Comparison of ENCODE assay signal across 12 mouse cellular contexts in genomic region chr11:80323255-80323654, GRCm38 (mm10). TPM values are rescaled to one million over a fixed set of nuclear protein-coding genes. Genes with fewer than 3 reads are reported as not detected.
DNase-seq lines count a peak whose midpoint lies in the region; ATAC-seq and TF ChIP-seq lines count a peak whose summit lies in the region.
"Had no signal": no experiment of that assay in that cellular context is flagged by ENCODE, and none has a peak within 500 bp of the region (broad histone marks: within the 10 kb centered on the region; RNA-seq: fewer than 3 reads in every experiment).

No protein-coding gene starts in this region.

- H3K4me1 ChIP-seq in liver, postnatal 0 days (ENCODE audit: insufficient read depth), result no peaks in the 10 kb centered on the region
- no peaks in the 10 kb centered on the region for H3K4me1 ChIP-seq in kidney, embryonic 16.5 days (ENCODE audit: insufficient read depth, low read length)
- H3K4me1 ChIP-seq: kidney, embryonic 15.5 days had no signal

- H3K36me3 ChIP-seq in liver, postnatal 0 days (replicated peaks; ENCODE audit: insufficient read depth, low read length), result no peaks in the 10 kb centered on the region
- H3K36me3 ChIP-seq in kidney, embryonic 16.5 days (ENCODE audit: insufficient read depth, low read length), result no peaks in the 10 kb centered on the region
- H3K36me3 ChIP-seq: kidney, embryonic 15.5 days had no signal

- H3K9me3 ChIP-seq in liver, postnatal 0 days (ENCODE audit: low read length), result no peaks in the 10 kb centered on the region
- H3K9me3 ChIP-seq in kidney, embryonic 16.5 days (ENCODE audit: low read length), result no peaks in the 10 kb centered on the region
- H3K9me3 ChIP-seq: kidney, embryonic 15.5 days had no signal

- no peak overlapping the region for H3K9ac ChIP-seq in liver, postnatal 0 days (replicated peaks)
- no peak overlapping the region for H3K9ac ChIP-seq in kidney, embryonic 16.5 days (replicated peaks; ENCODE audit: low read length)
- H3K9ac ChIP-seq: kidney, embryonic 15.5 days had no signal

- no peak overlapping the region for H3K4me2 ChIP-seq in liver, postnatal 0 days (ENCODE audit: low read depth, low read length)
- no peak overlapping the region for H3K4me2 ChIP-seq in kidney, embryonic 16.5 days (replicated peaks; ENCODE audit: low read depth, low read length)
- H3K4me2 ChIP-seq: kidney, embryonic 15.5 days had no signal

- 40% methylated on average over 13 of the region's 13 CpGs for WGBS in liver, postnatal 0 days (ENCODE audit: insufficient replicate concordance)
- 48% methylated on average over 13 of the region's 13 CpGs for WGBS in kidney, embryonic 16.5 days

- no peak for TF ChIP-seq CTCF in liver, postnatal 0 days (IDR thresholded peaks at IDR 0.05; ENCODE audit: low read depth)

- no peak overlapping the region for H3K4me3 ChIP-seq in liver, postnatal 0 days (ENCODE audit: low read depth, low read length)
- H3K4me3 ChIP-seq in kidney, embryonic 16.5 days (ENCODE audit: low read length), result no peak overlapping the region
- H3K4me3 ChIP-seq: kidney, embryonic 15.5 days had no signal

- no peak overlapping the region for H3K27ac ChIP-seq in liver, postnatal 0 days (ENCODE audit: low read depth)
- no peak overlapping the region for H3K27ac ChIP-seq in kidney, embryonic 16.5 days (ENCODE audit: low read length)
- H3K27ac ChIP-seq: kidney, embryonic 15.5 days had no signal

- DNase-seq in kidney, postnatal 10 days, result peak; percentile 25
- no peak for DNase-seq in kidney, adult 11 months
- peak; percentile 17 for DNase-seq in ZHBTc4 (ENCODE audit: low read depth, low spot score)
- peak; percentile 34 for DNase-seq in liver, postnatal 0 days
- DNase-seq in thymus, postnatal 36 days, result peak; percentile 49 to 75
- DNase-seq in cerebellum, adult 18-20 months, result no peak
- DNase-seq: gastrocnemius, postnatal 14 days; layer of hippocampus, postnatal 36 days; lung, postnatal 14 days; right cerebral cortex, adult 18-20 months had no signal

- no peaks in the 10 kb centered on the region for H3K27me3 ChIP-seq in liver, postnatal 0 days (ENCODE audit: insufficient read depth, low read length)
- H3K27me3 ChIP-seq in kidney, embryonic 16.5 days (ENCODE audit: insufficient read depth, low read length), result no peaks in the 10 kb centered on the region
- H3K27me3 ChIP-seq: kidney, embryonic 15.5 days had no signal

- no peak for TF ChIP-seq EP300 in liver, postnatal 0 days (IDR thresholded peaks at IDR 0.05; ENCODE audit: low read depth)

- no peak for ATAC-seq in liver, postnatal 0 days
- ATAC-seq in kidney, embryonic 16.5 days (ENCODE audit: low FRiP score, low TSS enrichment), result no peak

RNA-seq across cellular contexts. Expression of gene Rhbdl3, which starts 22.5 kb away (rescaled TPM):
- polyA plus RNA-seq in liver, postnatal 0 days (2015; fragmentation: Nextera tagmentation; extraction: Ambion mirVana), result 0.05 and 0.12 TPM in 2 replicates
- 2.4 TPM in 2 replicates for polyA plus RNA-seq in kidney, embryonic 16.5 days (2015; fragmentation: Nextera tagmentation; extraction: Ambion mirVana)

RNA-seq across cellular contexts. Expression of gene 5730455P16Rik, which starts 54.6 kb away (rescaled TPM):
- polyA plus RNA-seq in liver, postnatal 0 days (2015; fragmentation: Nextera tagmentation; extraction: Ambion mirVana), result 6.2 and 6.6 TPM in 2 replicates
- 15.4 and 19.7 TPM in 2 replicates for polyA plus RNA-seq in kidney, embryonic 16.5 days (2015; fragmentation: Nextera tagmentation; extraction: Ambion mirVana)

RNA-seq across cellular contexts. Expression of gene Zfp207, which starts 59.8 kb away (rescaled TPM):
- 68.9 and 71.6 TPM in 2 replicates for polyA plus RNA-seq in liver, postnatal 0 days (2015; fragmentation: Nextera tagmentation; extraction: Ambion mirVana)
- 234 and 255 TPM in 2 replicates for polyA plus RNA-seq in kidney, embryonic 16.5 days (2015; fragmentation: Nextera tagmentation; extraction: Ambion mirVana)

Comparison
In these comparisons a context has a peak if more than half of its experiments do, and no peak if none do; other contexts are left out.
1. DNase-seq: peak in kidney, postnatal 10 days (single experiment), ZHBTc4 (single experiment), liver, postnatal 0 days (single experiment) and thymus, postnatal 36 days (2 of 2); none in kidney, adult 11 months (single experiment) and cerebellum, adult 18-20 months (0 of 2).